Mouse (Mus musculus) thymus, adult 2 months (tissue): ENCODE data around the gene 1110008P14Rik.

Experiments used
- CTCF ChIP-seq: fragments of 200-500 bp; IDR thresholded peaks from 2 replicates; pipeline ENCODE4 v1.5.1; 2012; ENCODE audit warnings: mild to moderate bottlenecking, control low read depth, low read length, moderate library complexity, borderline replicate concordance; ENCODE audit not compliant: control insufficient read depth, poor library complexity, insufficient read depth; ENCODE audit errors: extremely low read depth
- POLR2A ChIP-seq: fragments of 200-500 bp; IDR thresholded peaks from 2 replicates; pipeline ENCODE4 v1.6.1; 2012; ENCODE audit warnings: mild to moderate bottlenecking, low read length, control low read depth, moderate library complexity; ENCODE audit not compliant: control insufficient read depth, poor library complexity, insufficient read depth; ENCODE audit errors: extremely low read depth

GRCm38 (mm10) chr2:32328911-32329460, 52.8 kb downstream of the 1110008P14Rik start:
- TF ChIP-seq CTCF (no peak), POLR2A (no peak)
